Mouse (Mus musculus) right cerebral cortex, postnatal 36 days (tissue): ENCODE data around the gene Anapc4.

Experiments
- DNase-seq, 2 experiments: peaks; one replicate each; pipeline ENCODE4 v3.0.0; 2022; ENCODE audit warnings: low spot score in 2 of 2, mixed read lengths in 1 of 2

The Anapc4 gene

DNA sequence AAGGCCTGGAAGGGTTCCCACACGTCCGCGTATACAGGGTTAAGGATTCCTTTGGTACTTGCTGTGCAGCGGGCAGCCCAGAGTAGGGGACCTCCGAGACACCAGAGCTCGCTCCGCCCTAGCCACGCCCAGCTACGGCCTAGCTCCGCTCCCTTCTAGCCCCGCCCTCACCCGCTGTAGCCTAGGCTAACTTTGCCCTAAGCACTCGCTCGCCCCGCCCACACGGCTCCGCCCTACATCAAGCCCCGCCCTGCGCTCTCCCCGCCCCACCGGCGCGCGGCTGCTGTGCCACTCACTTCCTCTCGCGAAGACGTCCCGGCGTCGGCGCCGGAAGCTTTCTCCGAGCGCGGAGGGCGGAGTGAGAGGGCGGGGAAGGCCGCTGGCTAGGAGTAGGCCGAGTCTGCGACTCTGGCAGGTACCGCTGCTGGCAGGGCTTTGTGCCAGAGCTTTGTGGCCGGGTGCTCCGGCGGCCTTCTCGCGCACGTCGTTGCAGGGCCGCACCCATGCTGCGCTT, at the start of gene Anapc4:
Gene Anapc4, plus strand, starts transcription at position 252 of the 514 bp plus-strand sequence.
- DNase-seq, result peak; percentile 99 to 100

DNA sequence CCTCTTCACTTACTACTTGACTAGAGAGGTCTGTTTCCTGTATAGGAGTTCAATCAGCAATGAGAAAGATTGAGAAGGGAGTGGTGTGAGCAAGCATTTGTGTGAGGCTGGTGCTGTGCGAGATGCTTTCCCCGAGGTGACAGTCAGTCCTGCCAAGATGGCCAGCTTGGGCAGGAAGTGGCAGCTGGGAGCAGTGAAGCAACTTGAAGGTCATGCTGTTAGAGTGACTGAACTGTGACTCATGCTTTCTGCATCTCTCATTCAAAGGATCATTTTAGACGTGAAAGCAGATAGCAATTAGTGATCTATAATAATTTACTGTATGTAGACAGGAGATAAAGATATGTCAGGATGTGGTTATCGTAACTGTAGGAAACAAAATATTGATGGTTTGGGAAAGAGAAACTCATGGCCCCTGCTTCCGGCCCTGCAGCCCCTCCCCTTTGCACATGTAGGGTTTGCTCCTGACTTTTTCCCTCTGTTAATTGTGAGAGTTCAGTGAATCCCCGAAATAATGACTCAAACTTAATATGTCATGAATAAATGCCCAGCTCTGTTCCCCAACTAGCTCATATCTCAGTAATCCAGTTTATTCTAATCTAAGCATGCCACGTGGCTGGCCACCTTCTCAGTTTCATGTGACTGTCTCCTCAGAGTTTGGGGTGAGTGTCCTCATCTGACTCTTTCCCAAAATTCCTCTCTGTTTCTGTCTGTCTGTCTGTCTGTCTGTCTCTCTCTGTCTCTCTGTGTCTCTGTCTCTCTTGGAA, 47.1 kb upstream of the Anapc4 start:
- no peak for DNase-seq

DNA sequence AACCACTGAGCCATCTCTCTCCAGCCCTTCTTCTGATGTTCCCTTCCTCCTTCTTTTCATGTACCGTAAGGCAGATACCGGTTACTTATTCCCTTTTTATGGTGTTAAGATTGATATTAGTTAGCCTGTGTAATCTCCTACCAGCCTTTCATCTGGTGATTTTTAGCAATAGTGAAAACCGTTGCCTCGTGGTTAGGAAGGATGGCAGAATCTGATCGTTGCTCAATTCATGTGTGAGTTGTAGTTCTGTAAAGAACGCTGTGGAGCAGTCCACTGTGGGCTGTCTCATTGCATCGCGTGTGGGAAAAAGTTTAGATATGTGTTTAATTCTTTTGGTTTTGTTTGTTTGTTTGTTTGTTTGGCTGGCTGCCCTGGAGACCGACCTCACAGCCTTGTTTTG, 40.6 kb upstream of the Anapc4 start:
- DNase-seq, result no peak

DNA sequence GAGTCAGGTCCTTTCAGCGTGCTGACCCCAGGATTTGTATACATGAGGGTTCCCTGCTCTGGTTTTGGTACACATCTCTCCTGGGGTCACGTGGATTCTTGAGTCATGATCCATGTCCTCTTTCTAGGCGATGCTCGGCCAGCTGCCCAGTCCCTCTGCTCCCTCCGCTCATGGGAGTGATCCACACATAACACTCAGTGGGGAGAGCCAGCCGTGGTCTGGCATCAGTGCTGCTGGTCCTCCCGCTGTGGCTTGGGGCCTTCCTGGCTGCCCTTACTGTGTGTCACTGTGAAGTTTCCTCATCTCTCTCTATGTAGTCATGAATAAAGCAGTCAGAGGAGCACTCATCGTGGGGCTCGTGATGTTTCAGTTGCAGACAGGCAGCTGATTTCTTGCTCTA, 39.7 kb upstream of the Anapc4 start:
- no peak for DNase-seq

- no peak for DNase-seq
Measured at GRCm38 (mm10) chr5:52799274-52799985, 34.4 kb upstream of the Anapc4 start.

DNA sequence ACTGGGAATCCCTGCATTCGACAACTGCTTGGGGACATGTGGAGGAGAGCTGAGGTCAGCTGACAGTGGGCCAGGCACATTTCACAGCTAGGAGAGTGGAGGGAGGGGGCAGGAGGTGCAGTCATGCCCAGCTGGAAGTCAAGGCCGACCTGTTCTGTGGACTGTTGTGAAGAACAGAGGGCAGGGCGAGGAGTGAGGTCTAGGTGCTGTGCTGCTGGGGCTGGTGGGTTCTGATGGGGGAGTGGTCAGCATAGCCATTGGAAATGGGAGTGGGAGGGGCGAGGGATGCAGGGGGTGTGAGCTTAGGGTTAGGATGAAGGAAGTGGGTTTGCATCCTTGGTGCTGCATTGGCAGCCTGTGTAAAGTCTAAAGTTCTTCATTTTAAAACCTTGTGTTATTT, 28.0 kb upstream of the Anapc4 start:
- no peak for DNase-seq

DNA sequence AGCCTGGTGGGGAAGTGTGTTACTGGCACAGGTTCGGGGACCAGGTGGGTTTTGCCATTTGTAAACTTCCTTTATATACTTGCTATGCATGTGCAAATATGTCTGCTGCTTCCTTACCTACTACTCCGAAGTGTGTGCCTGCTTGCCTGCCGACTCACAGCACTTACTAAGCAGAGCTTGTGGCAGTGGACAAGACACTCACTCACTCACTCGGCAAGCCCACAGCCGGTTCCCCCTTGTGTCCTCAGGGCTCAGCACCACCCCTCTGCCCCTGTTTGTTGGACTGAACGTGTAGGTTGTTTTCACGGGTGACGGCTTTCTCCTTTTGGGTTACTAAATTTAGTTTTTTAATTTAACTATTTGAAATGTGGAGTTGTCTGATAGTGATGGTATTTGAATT, 27.5 kb upstream of the Anapc4 start:
- no peak for DNase-seq

DNA sequence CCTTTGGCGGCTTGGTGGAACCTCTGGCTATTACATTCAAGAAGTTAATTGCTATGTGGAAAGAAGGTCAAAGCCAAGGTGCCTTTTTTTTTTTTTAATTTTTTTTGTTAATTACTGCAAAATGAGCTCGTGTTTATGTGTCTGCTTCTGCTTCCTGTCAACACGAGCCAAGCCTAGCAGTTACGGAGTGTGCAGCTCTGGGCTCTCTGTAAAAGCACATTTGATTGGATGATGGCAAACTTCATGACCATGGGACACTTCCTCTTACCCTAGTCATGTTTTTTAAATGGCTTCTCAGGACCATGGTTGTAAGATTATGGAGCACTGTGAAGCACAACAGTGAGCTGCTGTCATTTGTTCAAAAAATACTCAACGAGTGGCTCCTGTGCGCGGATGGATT, 26.8 kb upstream of the Anapc4 start:
- DNase-seq, result no peak

- no peak for DNase-seq
Measured at GRCm38 (mm10) chr5:52810446-52810845, 23.4 kb upstream of the Anapc4 start.

DNA sequence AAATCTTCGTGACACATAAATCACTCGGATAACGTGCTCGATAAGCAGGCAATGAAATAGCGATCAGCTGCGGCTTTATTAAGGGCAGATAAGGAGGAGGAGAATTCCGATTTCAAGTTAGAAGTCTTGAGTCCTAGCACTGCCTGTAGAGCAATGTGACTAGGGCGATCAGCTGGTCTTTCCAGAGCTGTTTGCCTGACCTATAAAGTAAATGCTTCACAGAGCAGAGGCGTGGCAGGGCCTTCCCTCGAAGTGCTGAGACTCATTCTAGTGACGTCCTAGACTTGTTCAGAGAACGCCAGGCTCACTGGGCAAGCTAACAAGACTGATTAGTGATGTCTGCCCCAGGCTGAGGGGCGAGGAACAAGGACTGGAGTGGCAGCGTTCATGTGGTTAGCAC, 22.8 kb upstream of the Anapc4 start:
- DNase-seq, result no peak

- peak in 1 of 2 experiments; percentile 54 for DNase-seq
Measured at GRCm38 (mm10) chr5:52812456-52812855, 21.4 kb upstream of the Anapc4 start.

- no peak for DNase-seq
Measured at GRCm38 (mm10) chr5:52813312-52813711, 20.5 kb upstream of the Anapc4 start.

GRCm38 (mm10) chr5:52818676-52819075, 15.1 kb upstream of the Anapc4 start:
- no peak for DNase-seq

DNA sequence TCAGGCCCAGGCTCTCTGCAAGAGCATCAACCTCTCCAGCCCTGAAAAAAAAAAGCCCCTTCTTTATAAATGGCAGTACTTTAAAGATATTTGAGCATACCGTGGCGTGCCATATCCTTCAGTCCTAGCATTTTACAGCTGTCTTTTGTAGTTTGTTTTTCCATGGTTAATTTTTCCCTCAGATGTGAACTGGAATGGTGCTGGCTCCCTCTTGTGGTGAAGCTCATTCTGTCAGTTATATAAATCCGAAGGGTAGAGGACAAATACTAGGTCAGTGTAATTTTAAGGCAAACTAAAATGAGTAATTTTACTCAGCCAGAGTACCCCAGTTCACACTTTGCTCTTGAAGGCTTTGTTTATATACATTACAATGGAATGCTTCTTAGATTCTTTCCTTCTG, 12.1 kb upstream of the Anapc4 start:
- DNase-seq, result no peak

GRCm38 (mm10) chr5:52827923-52828322, 5.9 kb upstream of the Anapc4 start:
- no peak for DNase-seq

DNA sequence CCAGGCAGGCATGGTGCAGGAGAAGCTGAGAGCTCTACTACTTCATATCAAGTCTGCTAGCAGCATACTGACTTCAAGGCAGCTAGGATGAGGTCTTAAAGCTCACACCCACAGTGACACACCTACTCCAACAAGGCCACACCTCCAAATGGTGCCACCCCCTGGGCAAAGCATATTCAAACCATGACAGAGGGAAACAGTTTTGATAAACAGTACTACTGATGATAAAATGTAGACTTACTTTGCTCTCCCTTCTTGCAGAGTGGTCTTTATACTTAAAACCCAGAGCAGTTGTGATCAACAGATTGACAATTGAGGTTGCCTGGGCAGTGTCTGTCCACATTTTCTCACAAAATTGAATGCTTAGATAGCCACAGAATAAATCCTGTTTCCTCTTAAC, 807 bp upstream of the Anapc4 start:
- DNase-seq, result no peak

GRCm38 (mm10) chr5:52834386-52834785, 574 bp downstream of the Anapc4 start:
- DNase-seq, result no peak

DNA sequence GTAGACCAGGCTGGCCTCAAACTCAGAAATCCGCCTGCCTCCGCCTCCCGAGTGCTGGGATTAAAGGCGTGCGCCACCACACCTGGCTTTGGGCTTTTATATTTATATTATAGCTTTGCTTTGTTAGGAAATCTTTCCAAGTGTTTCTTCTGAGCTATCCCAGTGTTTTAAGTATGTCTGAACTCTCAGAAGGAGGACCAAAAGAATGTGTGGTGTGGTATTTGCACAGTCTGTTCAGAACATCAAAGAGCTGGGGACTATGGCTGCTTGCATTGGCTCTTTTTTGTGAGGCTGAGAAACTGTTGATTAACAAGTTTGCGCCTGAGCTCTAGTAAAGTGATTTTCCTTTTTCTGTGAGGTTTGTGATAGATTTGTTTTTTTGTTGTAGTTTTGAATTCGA, 10.5 kb downstream of the Anapc4 start:
- DNase-seq, result no peak

GRCm38 (mm10) chr5:52855727-52856126, 21.9 kb downstream of the Anapc4 start:
- DNase-seq, result no peak

- DNase-seq, result no peak
Measured at GRCm38 (mm10) chr5:52864446-52864845, 30.6 kb downstream of the Anapc4 start.

DNA sequence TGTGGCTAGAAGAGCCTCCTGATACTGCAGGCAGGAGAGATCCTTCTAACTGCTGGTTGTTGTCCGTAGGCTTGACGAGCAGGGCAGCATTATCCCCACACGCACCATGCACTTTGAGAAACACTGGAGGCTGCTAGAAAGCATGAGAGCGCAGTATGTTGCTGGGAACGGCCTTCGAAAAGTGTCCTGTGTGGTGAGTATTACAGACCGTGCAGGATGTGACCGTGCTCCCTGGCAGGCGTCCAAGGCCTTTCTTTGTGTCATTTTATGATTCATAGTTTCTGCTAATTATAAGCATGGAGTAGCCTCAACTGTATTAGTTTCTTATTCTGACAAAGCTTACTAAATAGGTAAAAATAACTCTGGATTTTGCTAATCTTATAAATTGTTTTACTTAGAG, 32.0 kb downstream of the Anapc4 start:
- no peak for DNase-seq

GRCm38 (mm10) chr5:52866361-52867155, 32.7 kb downstream of the Anapc4 start:
- DNase-seq, result no peak
